8 mouse cellular contexts compared by ENCODE assay signal in genomic region chr4:57120563-57120962, GRCm38 (mm10). TPM values are rescaled to one million over a fixed set of nuclear protein-coding genes. Genes with fewer than 3 reads are reported as not detected.
DNase-seq lines count a peak whose midpoint lies in the region; ATAC-seq and TF ChIP-seq lines count a peak whose summit lies in the region.

No protein-coding gene starts in this region.

- no peak for TF ChIP-seq POLR2A in small intestine, adult 2 months (IDR thresholded peaks at IDR 0.05; ENCODE audit: low read depth, low read length)

- H3K4me2 ChIP-seq in midbrain, embryonic 14.5 days (ENCODE audit: low read length), result no peak overlapping the region

- peak; percentile 4 for DNase-seq in CD4-positive, CD25-positive, alpha-beta regulatory T cell, adult 2 months (ENCODE audit: low read depth, low spot score)
- peak; percentile 44 for DNase-seq in midbrain, embryonic 14.5 days
- no peak for DNase-seq in midbrain, embryonic 10.5 days (ENCODE audit: low spot score)
- peak; percentile 51 for DNase-seq in kidney, adult 9 months
- DNase-seq in right cerebral cortex, postnatal 10 days (ENCODE audit: low spot score in 2 of 2), result no peak
- DNase-seq in cerebellum, adult 9-10 months, result no peak

- peaks cover 3% of the 10 kb centered on the region; the same call in 1 of the 2 replicates for H3K4me1 ChIP-seq in midbrain, embryonic 14.5 days (ENCODE audit: control insufficient read depth, insufficient read depth, low read length)
- peaks cover 10% of the 10 kb centered on the region for H3K4me1 ChIP-seq in midbrain, embryonic 10.5 days
- H3K4me1 ChIP-seq in small intestine, adult 2 months (ENCODE audit: control insufficient read depth, insufficient read depth, insufficient read length, low read length), result peaks cover 31% of the 10 kb centered on the region; the same call in 1 of the 2 replicates

- WGBS in midbrain, embryonic 14.5 days, result 42% methylated on average over 2 of the region's 2 CpGs
- 45% methylated on average over 2 of the region's 2 CpGs for WGBS in midbrain, embryonic 10.5 days
- 15% methylated on average over 2 of the region's 2 CpGs for WGBS in small intestine, adult 2 months

- no peaks in the 10 kb centered on the region for H3K36me3 ChIP-seq in midbrain, embryonic 14.5 days (ENCODE audit: control insufficient read depth, insufficient read depth, low read length)
- no peaks in the 10 kb centered on the region for H3K36me3 ChIP-seq in midbrain, embryonic 10.5 days
- peaks cover 3% of the 10 kb centered on the region; the same call in 1 of the 2 replicates for H3K36me3 ChIP-seq in small intestine, adult 2 months (ENCODE audit: control insufficient read depth, insufficient read depth, low read length)

- H3K4me3 ChIP-seq in midbrain, embryonic 14.5 days (replicated peaks; ENCODE audit: low read depth, low read length), result no peak overlapping the region
- no peak overlapping the region for H3K4me3 ChIP-seq in midbrain, embryonic 10.5 days
- H3K4me3 ChIP-seq in small intestine, adult 2 months (ENCODE audit: low read depth, low read length), result no peak overlapping the region

- H3K9me3 ChIP-seq in midbrain, embryonic 14.5 days (ENCODE audit: control insufficient read depth, low read length), result no peaks in the 10 kb centered on the region
- H3K9me3 ChIP-seq in midbrain, embryonic 10.5 days (replicated peaks), result no peaks in the 10 kb centered on the region

- TF ChIP-seq CTCF in small intestine, adult 2 months (IDR thresholded peaks at IDR 0.05; ENCODE audit: extremely low read depth, insufficient read length, insufficient replicate concordance, low read depth, low read length), result peak; percentile 52; the same call in 1 of the 2 replicates

- ATAC-seq in CD4-positive, CD25-positive, alpha-beta regulatory T cell, adult 4 months, result no peak
- 0 out of 2 replicates have a peak, but pooled peaks have one; percentile 8 for ATAC-seq in midbrain, embryonic 14.5 days (ENCODE audit: low FRiP score, low TSS enrichment)

- no peak overlapping the region for H3K27ac ChIP-seq in midbrain, embryonic 14.5 days (replicated peaks; ENCODE audit: low read depth, low read length)
- H3K27ac ChIP-seq in midbrain, embryonic 10.5 days (replicated peaks), result no peak overlapping the region
- H3K27ac ChIP-seq in small intestine, adult 2 months (ENCODE audit: insufficient read depth, low read depth, low read length), result peak overlapping the region; percentile 67

- H3K27me3 ChIP-seq in midbrain, embryonic 14.5 days (ENCODE audit: control insufficient read depth, insufficient read depth, low read length), result no peaks in the 10 kb centered on the region
- no peaks in the 10 kb centered on the region for H3K27me3 ChIP-seq in midbrain, embryonic 10.5 days (ENCODE audit: low read depth, poor library complexity, severe bottlenecking)
- no peaks in the 10 kb centered on the region for H3K27me3 ChIP-seq in small intestine, adult 2 months (ENCODE audit: control insufficient read depth, insufficient read depth, low read length)

- H3K9ac ChIP-seq in midbrain, embryonic 14.5 days (replicated peaks; ENCODE audit: low read length), result no peak overlapping the region

RNA-seq across cellular contexts. Expression of gene Epb41l4b, which starts 22.7 kb away (rescaled TPM):
- not detected for polyA plus RNA-seq in CD4-positive, CD25-positive, alpha-beta regulatory T cell, adult 4 months (2017; shearing (Covaris generic))
- polyA plus RNA-seq in midbrain, embryonic 14.5 days (2014; fragmentation: Nextera tagmentation; extraction: Ambion mirVana), result 3.8 and 5.1 TPM in 2 replicates
- 0.37 and 0.52 TPM in 2 replicates for polyA plus RNA-seq in midbrain, embryonic 10.5 days (2016; fragmentation: Nextera tagmentation; extraction: Ambion mirVana)
- 32.6 and 81.4 TPM in 2 replicates for polyA plus RNA-seq in small intestine, adult 2 months (2012; rRNA removed)

Comparison
In these comparisons a context has a peak if more than half of its experiments do, and no peak if none do; other contexts are left out.
1. DNase-seq: peak in CD4-positive, CD25-positive, alpha-beta regulatory T cell, adult 2 months (single experiment), midbrain, embryonic 14.5 days (single experiment) and kidney, adult 9 months (single experiment); none in midbrain, embryonic 10.5 days (single experiment), right cerebral cortex, postnatal 10 days (0 of 2) and cerebellum, adult 9-10 months (single experiment).